Mouse (Mus musculus): ENCODE data around the gene Thegl.

GRCm38 (mm10) chr5:77044362-77044761 is 28.5 kb downstream of the Thegl start:
- no peak for TF ChIP-seq GATA1 (IDR thresholded peaks at IDR 0.05; ENCODE audit: borderline replicate concordance, low read length)
- no peak for TF ChIP-seq FLI1 (IDR thresholded peaks at IDR 0.05; ENCODE audit: low read length)

All from megakaryocyte, embryonic 14.5 days (primary cell).